Comparison of ENCODE assay signal across 9 mouse cellular contexts in the genomic region with DNA sequence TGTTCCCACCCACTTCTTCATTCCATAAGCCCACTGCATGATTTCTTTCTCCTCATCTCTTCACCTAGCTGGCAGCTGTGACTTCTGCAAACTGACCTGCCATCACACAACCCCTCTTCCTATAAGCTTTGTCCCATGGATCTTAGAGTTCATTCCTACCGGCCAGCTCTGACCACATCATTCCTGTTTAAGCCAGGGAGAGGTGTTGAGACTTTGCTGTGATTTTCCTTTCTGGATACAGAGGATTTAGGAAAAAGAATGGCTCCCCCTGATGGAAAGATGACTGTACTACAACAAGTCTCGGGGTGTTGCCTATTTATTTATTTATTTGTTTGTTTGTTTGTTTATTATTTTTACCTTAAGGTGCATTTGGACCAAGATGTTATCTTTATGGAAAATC. TPM values are rescaled to one million over a fixed set of nuclear protein-coding genes. Genes with fewer than 3 reads are reported as not detected.
DNase-seq lines count a peak whose midpoint lies in the region; ATAC-seq and TF ChIP-seq lines count a peak whose summit lies in the region.
"Had no signal": no experiment of that assay in that cellular context is flagged by ENCODE, and none has a peak within 500 bp of the region (broad histone marks: within the 10 kb centered on the region; RNA-seq: fewer than 3 reads in every experiment).

No protein-coding gene starts in this region.

- no peak for TF ChIP-seq CTCF in thymus, adult 2 months (IDR thresholded peaks at IDR 0.05; ENCODE audit: borderline replicate concordance, control insufficient read depth, extremely low read depth, insufficient read depth, low read length, poor library complexity)
- TF ChIP-seq CTCF in liver, postnatal 0 days (IDR thresholded peaks at IDR 0.05; ENCODE audit: low read depth), result peak; percentile 69

- peak; percentile 44 to 84 for DNase-seq in adrenal gland, adult (ENCODE audit: inconsistent age in 2 of 2, low spot score in 1 of 2)
- no peak for DNase-seq in adrenal gland, adult 8-10 months
- peak; percentile 22 for DNase-seq in thymus, adult 2 months
- DNase-seq in thymus, postnatal 4 days, result no peak
- peak; percentile 63 for DNase-seq in hindbrain, embryonic 11.5 days (ENCODE audit: low spot score)
- DNase-seq in liver, postnatal 0 days, result no peak
- no peak for DNase-seq in spleen, postnatal 14 days (ENCODE audit: low spot score in 2 of 2)
- no peak for DNase-seq in natural killer cell, adult 2 months (ENCODE audit: low spot score in 2 of 2)

- no peak for ATAC-seq in hindbrain, embryonic 11.5 days (ENCODE audit: low FRiP score)
- ATAC-seq in liver, postnatal 0 days, result no peak

- H3K4me3 ChIP-seq in thymus, adult 2 months (ENCODE audit: control insufficient read depth, insufficient read depth, low read length), result no peak overlapping the region
- H3K4me3 ChIP-seq in hindbrain, embryonic 11.5 days (ENCODE audit: low read depth, low read length), result no peak overlapping the region
- no peak overlapping the region for H3K4me3 ChIP-seq in liver, postnatal 0 days (ENCODE audit: low read depth, low read length)

- H3K36me3 ChIP-seq in thymus, adult 2 months (ENCODE audit: control insufficient read depth, insufficient read depth, low read length), result no peaks in the 10 kb centered on the region
- H3K36me3 ChIP-seq in hindbrain, embryonic 11.5 days (ENCODE audit: control insufficient read depth, insufficient read depth, low read length), result no peaks in the 10 kb centered on the region
- H3K36me3 ChIP-seq in liver, postnatal 0 days (replicated peaks; ENCODE audit: insufficient read depth, low read length), result no peaks in the 10 kb centered on the region

- 74% methylated on average over 2 of the region's 2 CpGs for WGBS in thymus, adult 2 months
- 11% methylated on average over 2 of the region's 2 CpGs for WGBS in hindbrain, embryonic 11.5 days
- WGBS in liver, postnatal 0 days (ENCODE audit: insufficient replicate concordance), result 29% methylated on average over 2 of the region's 2 CpGs

- H3K9me3 ChIP-seq in hindbrain, embryonic 11.5 days (ENCODE audit: control insufficient read depth, low read length), result no peaks in the 10 kb centered on the region
- no peaks in the 10 kb centered on the region for H3K9me3 ChIP-seq in liver, postnatal 0 days (ENCODE audit: low read length)

- no peak for TF ChIP-seq POLR2A in thymus, adult 2 months (IDR thresholded peaks at IDR 0.05; ENCODE audit: control insufficient read depth, extremely low read depth, insufficient read depth, low read length, poor library complexity)

- no peak for TF ChIP-seq EP300 in liver, postnatal 0 days (IDR thresholded peaks at IDR 0.05; ENCODE audit: low read depth)

- no peaks in the 10 kb centered on the region for H3K27me3 ChIP-seq in thymus, adult 2 months (ENCODE audit: control insufficient read depth, insufficient read depth, low read length)
- H3K27me3 ChIP-seq in hindbrain, embryonic 11.5 days (ENCODE audit: control insufficient read depth, insufficient read depth, low read length), result no peaks in the 10 kb centered on the region
- no peaks in the 10 kb centered on the region for H3K27me3 ChIP-seq in liver, postnatal 0 days (ENCODE audit: insufficient read depth, low read length)

- H3K4me1 ChIP-seq in thymus, adult 2 months (replicated peaks; ENCODE audit: control insufficient read depth, insufficient read depth, low read length), result peaks cover 6% of the 10 kb centered on the region
- H3K4me1 ChIP-seq in hindbrain, embryonic 11.5 days (replicated peaks; ENCODE audit: control insufficient read depth, insufficient read depth, low read length), result no peaks in the 10 kb centered on the region
- H3K4me1 ChIP-seq in liver, postnatal 0 days (ENCODE audit: insufficient read depth), result peaks cover 14% of the 10 kb centered on the region

- no peak overlapping the region for H3K27ac ChIP-seq in thymus, adult 2 months (ENCODE audit: control insufficient read depth, insufficient read depth, low read length)
- no peak overlapping the region for H3K27ac ChIP-seq in hindbrain, embryonic 11.5 days (ENCODE audit: low read depth, low read length)
- H3K27ac ChIP-seq in liver, postnatal 0 days (ENCODE audit: low read depth), result no peak overlapping the region

- no peak overlapping the region for H3K4me2 ChIP-seq in hindbrain, embryonic 11.5 days (replicated peaks; ENCODE audit: low read depth, low read length)
- H3K4me2 ChIP-seq in liver, postnatal 0 days (ENCODE audit: low read depth, low read length), result no peak overlapping the region

- no peak overlapping the region for H3K9ac ChIP-seq in hindbrain, embryonic 11.5 days (ENCODE audit: low read depth, low read length)
- no peak overlapping the region for H3K9ac ChIP-seq in liver, postnatal 0 days (replicated peaks)

RNA-seq across cellular contexts. Expression of a gene that starts 1.1 kb away (rescaled TPM):
- 10 to 100 TPM; 17.0 to 25.7 (median 19.9) TPM for total RNA-seq in adrenal gland, adult 8-10 months (2022)
- polyA plus RNA-seq in thymus, adult 2 months (2012; rRNA removed), result 13.3 and 16.4 TPM in 2 replicates
- 6.9 and 8.4 TPM in 2 replicates for polyA plus RNA-seq in hindbrain, embryonic 11.5 days (2014; fragmentation: Nextera tagmentation; extraction: Ambion mirVana)
- 2.5 and 2.8 TPM in 2 replicates for polyA plus RNA-seq in liver, postnatal 0 days (2015; fragmentation: Nextera tagmentation; extraction: Ambion mirVana)

RNA-seq across cellular contexts. Expression of a gene that starts 24.7 kb away (rescaled TPM):
- not detected for total RNA-seq in adrenal gland, adult 8-10 months (2022)
- polyA plus RNA-seq in thymus, adult 2 months (2012; rRNA removed), result 0.05 TPM in 1 of 2 replicates, not detected in the other
- 0.32 TPM in 1 of 2 replicates, not detected in the other for polyA plus RNA-seq in hindbrain, embryonic 11.5 days (2014; fragmentation: Nextera tagmentation; extraction: Ambion mirVana)
- not detected in 2 replicates for polyA plus RNA-seq in liver, postnatal 0 days (2015; fragmentation: Nextera tagmentation; extraction: Ambion mirVana)
- total RNA-seq: neutrophil, adult 5-6 weeks had no signal

Comparison
In these comparisons a context has a peak if more than half of its experiments do, and no peak if none do; other contexts are left out.
1. DNase-seq: peak in adrenal gland, adult (2 of 2), thymus, adult 2 months (single experiment) and hindbrain, embryonic 11.5 days (single experiment); none in adrenal gland, adult 8-10 months (single experiment), thymus, postnatal 4 days (single experiment), liver, postnatal 0 days (single experiment), spleen, postnatal 14 days (0 of 2) and natural killer cell, adult 2 months (0 of 2).